Comparison of ENCODE assay signal across 8 mouse cellular contexts in the genomic region with DNA sequence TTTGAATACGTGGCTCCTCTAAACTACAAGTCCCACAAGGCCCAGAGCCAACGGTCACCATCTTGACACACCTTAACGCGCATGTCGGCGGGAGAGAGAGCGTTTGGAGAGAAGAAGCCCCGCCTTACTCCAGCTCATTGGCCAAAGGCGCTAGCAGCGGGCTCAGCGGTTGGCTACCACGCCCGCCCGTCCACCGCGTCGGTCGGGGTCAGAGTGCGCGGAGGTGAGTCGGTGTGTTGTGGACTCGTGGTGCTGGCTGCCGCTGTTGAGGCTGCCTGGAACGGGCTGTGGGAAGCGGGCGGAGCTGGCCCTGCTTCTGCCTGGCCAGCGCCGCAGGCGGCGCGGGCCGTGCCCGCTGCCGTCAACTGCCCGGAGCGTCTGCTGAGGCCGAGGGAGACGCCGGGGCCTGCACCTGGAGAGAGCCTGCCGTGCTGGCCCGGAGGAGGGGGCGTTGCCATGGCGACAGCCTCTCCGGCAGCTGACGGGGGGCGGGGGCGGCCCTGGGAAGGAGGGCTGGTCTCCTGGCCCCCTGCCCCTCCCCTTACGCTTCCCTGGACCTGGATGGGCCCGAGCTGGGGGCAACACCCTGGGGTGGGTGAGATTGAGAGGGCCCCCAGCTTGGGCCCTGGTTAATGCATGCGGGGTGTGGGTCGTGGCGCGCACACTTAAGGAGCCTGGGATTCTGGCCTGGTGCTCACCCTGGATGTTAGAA. TPM values are rescaled to one million over a fixed set of nuclear protein-coding genes. Genes with fewer than 3 reads are reported as not detected.
DNase-seq lines count a peak whose midpoint lies in the region; ATAC-seq lines count a peak whose summit lies in the region.

Eri3 (plus strand) TSS at position 226 of the 712 bp plus-strand sequence.

- H3K27me3 ChIP-seq in lung, embryonic 16.5 days (ENCODE audit: control insufficient read depth, insufficient read depth, low read depth, low read length): no peaks in the 10 kb centered on the region

- no peaks in the 10 kb centered on the region for H3K9me3 ChIP-seq in lung, embryonic 16.5 days (ENCODE audit: control insufficient read depth, low read length)

- H3K4me2 ChIP-seq in lung, embryonic 16.5 days (ENCODE audit: low read depth, low read length): peak within 1 kb of the TSS; percentile 80

- no peaks in the 10 kb centered on the region for H3K36me3 ChIP-seq in lung, embryonic 16.5 days (ENCODE audit: control insufficient read depth, insufficient read depth, low read length)

- H3K27ac ChIP-seq in lung, embryonic 16.5 days (ENCODE audit: low read length): peak within 1 kb of the TSS; percentile 63

- H3K9ac ChIP-seq in lung, embryonic 16.5 days (ENCODE audit: low read length): peak within 1 kb of the TSS; percentile 92

- under 1% methylated on average over 51 of the region's 53 CpGs for WGBS in lung, embryonic 16.5 days

- peak within 1 kb of the TSS; percentile 74 for H3K4me3 ChIP-seq in lung, embryonic 16.5 days (ENCODE audit: low read length)

- DNase-seq in MEL-GATA-1-ER (ENCODE audit: extremely low read depth, low read depth): peak; percentile 96
- peak; percentile 97 for DNase-seq in cerebellum, adult 8-10 months
- peak; percentile 97 for DNase-seq in forelimb bud, embryonic 11.5 days (ENCODE audit: low read depth, low spot score)
- peak; percentile 97 for DNase-seq in layer of hippocampus, adult 9-10 months (ENCODE audit: low spot score)
- DNase-seq in ovary, postnatal 10 days (ENCODE audit: low spot score): peak; percentile 88
- peak; percentile 93 to 95 for DNase-seq in thymus, postnatal 10 days (ENCODE audit: low spot score in 2 of 2)

- ATAC-seq in hematopoietic stem cell, adult 5-6 weeks (replicated peaks in 1 of 2; ENCODE audit: insufficient read depth in 1 of 2, low FRiP score in 2 of 2, low TSS enrichment in 1 of 2, low read depth in 1 of 2, poor library complexity in 2 of 2, severe bottlenecking in 2 of 2): peak; percentile 99 to 100
- peak; percentile 100 for ATAC-seq in lung, embryonic 16.5 days (ENCODE audit: low read depth)

- peaks cover 14% of the 10 kb centered on the region for H3K4me1 ChIP-seq in lung, embryonic 16.5 days (replicated peaks; ENCODE audit: control insufficient read depth, insufficient read depth, low read length)

RNA-seq across cellular contexts. Expression of gene Eri3, which starts in this region (rescaled TPM):
- 28.2 and 50.3 TPM in 2 replicates for total RNA-seq in hematopoietic stem cell, adult 5-6 weeks (2017)
- polyA plus RNA-seq in lung, embryonic 16.5 days (2015; fragmentation: Nextera tagmentation; extraction: Ambion mirVana): 120 and 127 TPM in 2 replicates

Comparison
In these comparisons a context has a peak if more than half of its experiments do, and no peak if none do; other contexts are left out.
1. Peak in every context shown above with its lines: DNase-seq, ATAC-seq, H3K4me3 ChIP-seq and H3K27ac ChIP-seq.